Mouse (Mus musculus): Measurements from ENCODE around the gene Ap2m1. TPM values are rescaled to one million over a fixed set of nuclear protein-coding genes. Genes with fewer than 3 reads are reported as not detected.

Gene Ap2m1
- polyA plus RNA-seq, 1 experiment from 2014 or later = 1,253 TPM

GRCm38 (mm10) chr16:20517701-20518374 lies 17.4 kb upstream of the Ap2m1 start:
- Histone ChIP-seq H3K4me2 (ENCODE audit: low read length) (peak overlapping the region; percentile 88), H3K9ac (ENCODE audit: low read depth, low read length) (peak overlapping the region; percentile 81), H3K27ac (ENCODE audit: low read depth, low read length) (peak overlapping the region; percentile 90), H3K4me1 (ENCODE audit: control insufficient read depth, insufficient read depth, low read depth, low read length) (peaks cover 17% of the 10 kb centered on the region), H3K9me3 (ENCODE audit: control insufficient read depth, low read length) (no peaks in the 10 kb centered on the region), H3K4me3 (ENCODE audit: low read length) (peak overlapping the region; percentile 93), H3K36me3 (ENCODE audit: control insufficient read depth, insufficient read depth, low read length) (peaks cover 6% of the 10 kb centered on the region; the same call in 1 of the 2 replicates), H3K27me3 (replicated peaks; ENCODE audit: control insufficient read depth, insufficient read depth, low read length) (no peaks in the 10 kb centered on the region)
- 2% methylated on average over 6 of the region's 6 CpGs for WGBS
- peak; percentile 49 for ATAC-seq

- no peak for ATAC-seq
- H3K4me3 ChIP-seq (ENCODE audit: low read length) = no peak overlapping the region
- H3K36me3 ChIP-seq (ENCODE audit: control insufficient read depth, insufficient read depth, low read length) = peaks cover 58% of the 10 kb centered on the region
- no peaks in the 10 kb centered on the region for H3K27me3 ChIP-seq (replicated peaks; ENCODE audit: control insufficient read depth, insufficient read depth, low read length)
- H3K4me1 ChIP-seq (ENCODE audit: control insufficient read depth, insufficient read depth, low read depth, low read length) = peaks cover 7% of the 10 kb centered on the region
- H3K9me3 ChIP-seq (ENCODE audit: control insufficient read depth, low read length) = no peaks in the 10 kb centered on the region
- no peak overlapping the region for H3K27ac ChIP-seq (ENCODE audit: low read depth, low read length)
- 81% methylated on average over 10 of the region's 10 CpGs for whole genome bisulfite sequencing
- no peak overlapping the region for H3K9ac ChIP-seq (ENCODE audit: low read depth, low read length)
- H3K4me2 ChIP-seq (ENCODE audit: low read length) = no peak overlapping the region
Measured at GRCm38 (mm10) chr16:20523886-20524285, 11.4 kb upstream of the Ap2m1 start.

GRCm38 (mm10) chr16:20528779-20529178 lies 6.5 kb upstream of the Ap2m1 start:
- H3K36me3 ChIP-seq (ENCODE audit: control insufficient read depth, insufficient read depth, low read length) = peaks cover 57% of the 10 kb centered on the region
- no peak overlapping the region for H3K4me2 ChIP-seq (ENCODE audit: low read length)
- no peak overlapping the region for H3K4me3 ChIP-seq (ENCODE audit: low read length)
- no peaks in the 10 kb centered on the region for H3K9me3 ChIP-seq (ENCODE audit: control insufficient read depth, low read length)
- WGBS = 94% methylated on average over 5 of the region's 5 CpGs
- H3K27ac ChIP-seq (ENCODE audit: low read depth, low read length) = no peak overlapping the region
- no peaks in the 10 kb centered on the region for H3K4me1 ChIP-seq (ENCODE audit: control insufficient read depth, insufficient read depth, low read depth, low read length)
- H3K27me3 ChIP-seq (replicated peaks; ENCODE audit: control insufficient read depth, insufficient read depth, low read length) = no peaks in the 10 kb centered on the region
- H3K9ac ChIP-seq (ENCODE audit: low read depth, low read length) = no peak overlapping the region
- no peak for ATAC-seq

GRCm38 (mm10) chr16:20529375-20529774 lies 5.9 kb upstream of the Ap2m1 start:
- Histone ChIP-seq H3K9me3 (ENCODE audit: control insufficient read depth, low read length) (no peaks in the 10 kb centered on the region), H3K27me3 (replicated peaks; ENCODE audit: control insufficient read depth, insufficient read depth, low read length) (no peaks in the 10 kb centered on the region), H3K4me1 (ENCODE audit: control insufficient read depth, insufficient read depth, low read depth, low read length) (no peaks in the 10 kb centered on the region), H3K9ac (ENCODE audit: low read depth, low read length) (no peak overlapping the region), H3K27ac (ENCODE audit: low read depth, low read length) (no peak overlapping the region), H3K36me3 (ENCODE audit: control insufficient read depth, insufficient read depth, low read length) (peaks cover 51% of the 10 kb centered on the region), H3K4me3 (ENCODE audit: low read length) (no peak overlapping the region), H3K4me2 (ENCODE audit: low read length) (no peak overlapping the region)
- WGBS = 59% methylated on average over 1 of the region's 1 CpGs
- ATAC-seq = no peak

- 97% methylated on average over 13 of the region's 20 CpGs for WGBS
- Histone ChIP-seq H3K36me3 (ENCODE audit: control insufficient read depth, insufficient read depth, low read length) (peaks cover 38% of the 10 kb centered on the region), H3K27ac (ENCODE audit: low read depth, low read length) (no peak overlapping the region), H3K4me2 (ENCODE audit: low read length) (no peak overlapping the region), H3K27me3 (replicated peaks; ENCODE audit: control insufficient read depth, insufficient read depth, low read length) (no peaks in the 10 kb centered on the region), H3K9ac (ENCODE audit: low read depth, low read length) (no peak overlapping the region), H3K9me3 (ENCODE audit: control insufficient read depth, low read length) (no peaks in the 10 kb centered on the region), H3K4me3 (ENCODE audit: low read length) (no peak overlapping the region), H3K4me1 (ENCODE audit: control insufficient read depth, insufficient read depth, low read depth, low read length) (no peaks in the 10 kb centered on the region)
- no peak for ATAC-seq
Measured at GRCm38 (mm10) chr16:20530941-20531340, 4.3 kb upstream of the Ap2m1 start.

- H3K27me3 ChIP-seq (replicated peaks; ENCODE audit: control insufficient read depth, insufficient read depth, low read length) = no peaks in the 10 kb centered on the region
- H3K9me3 ChIP-seq (ENCODE audit: control insufficient read depth, low read length) = no peaks in the 10 kb centered on the region
- peaks cover 26% of the 10 kb centered on the region for H3K4me1 ChIP-seq (ENCODE audit: control insufficient read depth, insufficient read depth, low read depth, low read length)
- no peak overlapping the region for H3K4me3 ChIP-seq (ENCODE audit: low read length)
- no peak for ATAC-seq
- WGBS = 48% methylated on average over 10 of the region's 10 CpGs
- no peak overlapping the region for H3K9ac ChIP-seq (ENCODE audit: low read depth, low read length)
- no peak overlapping the region for H3K27ac ChIP-seq (ENCODE audit: low read depth, low read length)
- H3K4me2 ChIP-seq (ENCODE audit: low read length) = peak overlapping the region; percentile 32; the same call in 1 of the 2 replicates
- peaks cover 22% of the 10 kb centered on the region for H3K36me3 ChIP-seq (ENCODE audit: control insufficient read depth, insufficient read depth, low read length)
Measured at GRCm38 (mm10) chr16:20534617-20535295, 522 bp upstream of the Ap2m1 start.

- no peaks in the 10 kb centered on the region for H3K27me3 ChIP-seq (replicated peaks; ENCODE audit: control insufficient read depth, insufficient read depth, low read length)
- H3K36me3 ChIP-seq (ENCODE audit: control insufficient read depth, insufficient read depth, low read length) = peaks cover 26% of the 10 kb centered on the region
- peak overlapping the region; percentile 81 for H3K4me3 ChIP-seq (ENCODE audit: low read length)
- H3K9ac ChIP-seq (ENCODE audit: low read depth, low read length) = peak overlapping the region; percentile 96
- peaks cover 26% of the 10 kb centered on the region for H3K4me1 ChIP-seq (ENCODE audit: control insufficient read depth, insufficient read depth, low read depth, low read length)
- peak overlapping the region; percentile 89 for H3K27ac ChIP-seq (ENCODE audit: low read depth, low read length)
- 35% methylated on average over 9 of the region's 9 CpGs for WGBS
- H3K9me3 ChIP-seq (ENCODE audit: control insufficient read depth, low read length) = no peaks in the 10 kb centered on the region
- peak overlapping the region; percentile 69 for H3K4me2 ChIP-seq (ENCODE audit: low read length)
- no peak for ATAC-seq
Measured at GRCm38 (mm10) chr16:20536081-20536665, 895 bp downstream of the Ap2m1 start.

- no peaks in the 10 kb centered on the region for H3K9me3 ChIP-seq (ENCODE audit: control insufficient read depth, low read length)
- H3K4me3 ChIP-seq (ENCODE audit: low read length) = peak overlapping the region; percentile 81
- peak overlapping the region; percentile 31 for H3K9ac ChIP-seq (ENCODE audit: low read depth, low read length)
- 23% methylated on average over 5 of the region's 5 CpGs for WGBS
- no peaks in the 10 kb centered on the region for H3K27me3 ChIP-seq (replicated peaks; ENCODE audit: control insufficient read depth, insufficient read depth, low read length)
- peak overlapping the region; percentile 69 for H3K4me2 ChIP-seq (ENCODE audit: low read length)
- H3K27ac ChIP-seq (ENCODE audit: low read depth, low read length) = peak overlapping the region; percentile 11; the same call in 1 of the 2 replicates
- H3K36me3 ChIP-seq (ENCODE audit: control insufficient read depth, insufficient read depth, low read length) = peaks cover 25% of the 10 kb centered on the region
- peaks cover 26% of the 10 kb centered on the region for H3K4me1 ChIP-seq (ENCODE audit: control insufficient read depth, insufficient read depth, low read depth, low read length)
- no peak for ATAC-seq
Measured at GRCm38 (mm10) chr16:20537071-20537471, 1.8 kb downstream of the Ap2m1 start.

GRCm38 (mm10) chr16:20537601-20538320 lies 2.5 kb downstream of the Ap2m1 start:
- Histone ChIP-seq H3K4me1 (ENCODE audit: control insufficient read depth, insufficient read depth, low read depth, low read length) (peaks cover 26% of the 10 kb centered on the region), H3K4me3 (ENCODE audit: low read length) (peak overlapping the region; percentile 81), H3K36me3 (ENCODE audit: control insufficient read depth, insufficient read depth, low read length) (peaks cover 31% of the 10 kb centered on the region), H3K9ac (ENCODE audit: low read depth, low read length) (peak overlapping the region; percentile 31), H3K27me3 (replicated peaks; ENCODE audit: control insufficient read depth, insufficient read depth, low read length) (no peaks in the 10 kb centered on the region), H3K4me2 (ENCODE audit: low read length) (peak overlapping the region; percentile 69), H3K9me3 (ENCODE audit: control insufficient read depth, low read length) (no peaks in the 10 kb centered on the region), H3K27ac (ENCODE audit: low read depth, low read length) (no peak overlapping the region)
- no peak for ATAC-seq
- WGBS = 44% methylated on average over 6 of the region's 6 CpGs
